Mouse (Mus musculus) heart, embryonic 15.5 days (tissue): ENCODE data around the gene Olfr186. TPM values are rescaled to one million over a fixed set of nuclear protein-coding genes. Genes with fewer than 3 reads are reported as not detected.
"Not testable (repeated sequence)": the region's sequence is repeated elsewhere in the genome, so short reads cannot be mapped to it uniquely, and the experiment has no call there.

Experiments used
- ATAC-seq: fragments of 200-750 bp; cut with Nextera tagmentation; replicated peaks from 2 replicates; pipeline ENCODE4 v1.8.0; 2017; ENCODE audit warnings: low read depth, moderate TSS enrichment; ENCODE audit not compliant: insufficient number of reproducible peaks, insufficient read depth, low FRiP score
- H3K27ac ChIP-seq: fragments of 300-500 bp; sonication (generic); 2 replicates; pipeline ENCODE4 v1.5.1; 2015; ENCODE audit warnings: mild to moderate bottlenecking, inconsistent platforms
- H3K27me3 ChIP-seq: fragments of 300-500 bp; sonication (generic); 2 replicates; pipeline ENCODE4 v1.6.1; 2015; ENCODE audit warnings: inconsistent platforms
- H3K36me3 ChIP-seq: fragments of 300-500 bp; sonication (generic); 2 replicates; pipeline ENCODE4 v1.6.1; 2015; ENCODE audit warnings: mild to moderate bottlenecking, inconsistent platforms
- H3K4me1 ChIP-seq: fragments of 300-500 bp; sonication (generic); replicated peaks from 2 replicates; pipeline ENCODE4 v1.6.1; 2015; ENCODE audit warnings: inconsistent platforms
- H3K4me2 ChIP-seq: fragments of 300-500 bp; sonication (generic); 2 replicates; pipeline ENCODE4 v1.6.1; 2015; ENCODE audit warnings: inconsistent platforms, mild to moderate bottlenecking, moderate library complexity
- H3K4me3 ChIP-seq: fragments of 300-500 bp; sonication (generic); 2 replicates; pipeline ENCODE4 v1.5.1; 2015; ENCODE audit warnings: mild to moderate bottlenecking, inconsistent platforms
- H3K9ac ChIP-seq: fragments of 300-500 bp; sonication (generic); 2 replicates; pipeline ENCODE4 v1.6.1; 2015; ENCODE audit warnings: mild to moderate bottlenecking, inconsistent platforms
- H3K9me3 ChIP-seq: fragments of 300-500 bp; sonication (generic); replicated peaks from 2 replicates; pipeline ENCODE4 v1.6.1; 2016; ENCODE audit warnings: inconsistent platforms
- WGBS: fragments of 180-500 bp; shearing (Covaris S2); methylation state at CpG from one replicate; pipeline ENCODE4 v1.1.7; 2015; ENCODE audit warnings: mixed read lengths; 5-methylcytosine and 5-hydroxymethylcytosine counted together
- polyA plus RNA-seq: library from polyadenylated mRNA; unstranded; fragments of >200 nt; fragmentation: Nextera tagmentation; extraction: Ambion mirVana; gene quantifications from 2 replicates; pipeline ENCODE4 v1.2.1, GENCODE M21; 2015

The Olfr186 gene
- polyA plus RNA-seq: not detected in 2 replicates

- no peak for ATAC-seq
- Histone ChIP-seq H3K9ac (no peak within 1 kb of the TSS), H3K9me3 (no peaks in the 10 kb centered on the region), H3K4me3 (no peak within 1 kb of the TSS), H3K36me3 (no peaks in the 10 kb centered on the region), H3K27ac (no peak within 1 kb of the TSS), H3K27me3 (no peaks in the 10 kb centered on the region), H3K4me1 (no peaks in the 10 kb centered on the region), H3K4me2 (no peak within 1 kb of the TSS)
- WGBS: 84% methylated on average over 4 of the region's 4 CpGs
Observed at GRCm38 (mm10) chr16:59030191-59030590, at the start of gene Olfr186. Olfr186 (minus strand) TSS chr16:59030291.

DNA sequence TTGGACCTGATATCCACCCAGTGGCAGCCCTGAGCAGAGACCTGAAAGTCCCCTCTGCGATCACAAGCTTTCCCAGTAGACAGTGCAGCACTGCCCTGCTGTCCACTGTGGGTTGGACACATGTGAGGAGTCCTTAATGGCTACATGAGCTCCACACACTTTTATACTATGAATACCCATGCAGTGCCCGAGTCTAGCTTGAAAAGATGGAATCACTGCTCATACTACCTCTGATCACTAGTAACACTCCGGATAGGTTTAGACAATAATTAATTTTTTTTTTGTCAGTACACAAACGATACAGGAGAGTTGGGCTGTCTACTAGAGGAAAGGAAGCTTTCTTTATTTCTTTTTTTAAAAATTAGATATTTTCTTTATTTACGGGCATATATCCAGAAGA lies 47.8 kb upstream of the Olfr186 start, which contains the start of gene Olfr190:
Olfr190 (minus strand) TSS at position 101 of the 400 bp plus-strand sequence.
- Histone ChIP-seq H3K27me3 (no peaks in the 10 kb centered on the region), H3K36me3 (no peaks in the 10 kb centered on the region), H3K9me3 (no peaks in the 10 kb centered on the region), H3K9ac (no peak within 1 kb of the TSS), H3K4me1 (no peaks in the 10 kb centered on the region), H3K4me2 (no peak within 1 kb of the TSS), H3K27ac (no peak within 1 kb of the TSS), H3K4me3 (no peak within 1 kb of the TSS)
- 82% methylated on average over 5 of the region's 5 CpGs for WGBS
- no peak for ATAC-seq

- H3K36me3 ChIP-seq: no peaks in the 10 kb centered on the region
- no peak overlapping the region for H3K4me2 ChIP-seq
- no peak for ATAC-seq
- 76% methylated on average over 1 of the region's 1 CpGs for WGBS
- no peaks in the 10 kb centered on the region for H3K27me3 ChIP-seq
- H3K9ac ChIP-seq: no peak overlapping the region
- no peaks in the 10 kb centered on the region for H3K9me3 ChIP-seq
- no peak overlapping the region for H3K27ac ChIP-seq
- no peaks in the 10 kb centered on the region for H3K4me1 ChIP-seq
- no peak overlapping the region for H3K4me3 ChIP-seq
Observed at GRCm38 (mm10) chr16:59073520-59073919, 43.4 kb upstream of the Olfr186 start.

DNA sequence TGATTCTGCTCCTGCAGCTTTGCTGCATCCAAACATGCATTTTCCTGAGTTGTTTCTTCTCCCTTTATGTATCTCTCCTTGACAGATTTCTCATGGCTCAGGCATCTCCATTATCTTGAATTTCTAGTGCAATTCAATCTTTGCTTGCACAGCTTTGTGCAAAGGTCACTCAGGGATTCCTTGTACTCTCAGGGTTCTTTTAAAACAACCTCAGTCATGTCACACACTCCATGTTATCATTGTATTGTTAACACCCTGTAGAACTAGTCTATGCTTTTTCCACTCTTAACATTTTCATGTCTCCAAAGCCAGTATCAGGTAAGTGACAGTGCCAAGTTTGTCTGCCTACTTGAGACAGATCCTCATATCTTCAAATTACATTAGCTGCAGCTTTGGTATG lies 41.7 kb upstream of the Olfr186 start:
- Histone ChIP-seq H3K36me3 (no peaks in the 10 kb centered on the region), H3K27ac (no peak overlapping the region), H3K27me3 (no peaks in the 10 kb centered on the region), H3K4me2 (no peak overlapping the region), H3K9ac (no peak overlapping the region), H3K4me3 (no peak overlapping the region), H3K9me3 (no peaks in the 10 kb centered on the region), H3K4me1 (no peaks in the 10 kb centered on the region)
- no peak for ATAC-seq

- not testable (repeated sequence) for H3K4me3 ChIP-seq, H3K9ac ChIP-seq, ATAC-seq, H3K27me3 ChIP-seq, H3K4me1 ChIP-seq, H3K36me3 ChIP-seq, H3K9me3 ChIP-seq, H3K27ac ChIP-seq, H3K4me2 ChIP-seq
- 32% methylated on average over 3 of the region's 3 CpGs for WGBS
Observed at GRCm38 (mm10) chr16:59062411-59062810, 32.3 kb upstream of the Olfr186 start.

DNA sequence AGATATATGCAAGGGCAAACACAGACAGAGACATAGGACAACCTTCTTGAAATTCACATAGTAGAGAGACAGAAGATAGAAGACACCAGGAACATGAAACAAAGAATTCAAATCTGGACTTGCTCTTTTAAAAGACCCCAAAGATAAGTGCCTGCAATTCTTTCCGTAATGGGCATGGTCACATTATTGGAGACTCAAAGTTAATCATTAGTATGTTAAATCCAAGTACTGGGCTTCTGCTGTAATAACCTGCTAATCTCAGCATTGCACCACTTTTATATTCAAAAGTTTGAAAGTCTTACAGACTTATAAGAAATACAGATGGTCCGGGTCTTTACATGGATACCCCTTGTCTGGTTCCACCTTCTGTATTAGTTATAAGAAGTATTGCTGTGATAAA lies 19.2 kb upstream of the Olfr186 start:
- not testable (repeated sequence) for H3K4me2 ChIP-seq, H3K27ac ChIP-seq, H3K9me3 ChIP-seq, ATAC-seq, H3K27me3 ChIP-seq, H3K36me3 ChIP-seq, H3K4me3 ChIP-seq, H3K9ac ChIP-seq, H3K4me1 ChIP-seq
- 87% methylated on average over 2 of the region's 2 CpGs for WGBS

DNA sequence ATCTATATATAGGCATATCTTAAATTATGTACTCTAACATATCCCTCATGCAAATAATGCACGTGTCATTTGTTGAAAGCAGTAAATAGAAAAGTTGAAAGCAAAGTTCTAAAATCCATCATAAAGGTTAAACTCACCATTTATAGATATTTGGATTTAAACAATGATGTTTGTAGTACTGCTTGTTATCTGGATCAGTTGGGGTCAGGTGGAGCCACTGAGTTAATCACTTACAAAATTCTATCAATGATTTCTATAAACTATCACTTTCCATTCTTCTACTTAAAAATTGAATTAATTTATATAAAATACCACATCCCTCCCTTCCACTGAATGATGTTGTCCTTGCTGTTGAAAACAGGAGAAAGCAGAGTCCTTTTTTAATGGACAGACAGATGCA lies 18.8 kb upstream of the Olfr186 start:
- no peaks in the 10 kb centered on the region for H3K36me3 ChIP-seq
- H3K9ac ChIP-seq: no peak overlapping the region
- no peak overlapping the region for H3K27ac ChIP-seq
- no peak overlapping the region for H3K4me2 ChIP-seq
- no peak for ATAC-seq
- no peaks in the 10 kb centered on the region for H3K9me3 ChIP-seq
- no peaks in the 10 kb centered on the region for H3K4me1 ChIP-seq
- WGBS: 59% methylated on average over 1 of the region's 1 CpGs
- H3K27me3 ChIP-seq: no peaks in the 10 kb centered on the region
- no peak overlapping the region for H3K4me3 ChIP-seq

DNA sequence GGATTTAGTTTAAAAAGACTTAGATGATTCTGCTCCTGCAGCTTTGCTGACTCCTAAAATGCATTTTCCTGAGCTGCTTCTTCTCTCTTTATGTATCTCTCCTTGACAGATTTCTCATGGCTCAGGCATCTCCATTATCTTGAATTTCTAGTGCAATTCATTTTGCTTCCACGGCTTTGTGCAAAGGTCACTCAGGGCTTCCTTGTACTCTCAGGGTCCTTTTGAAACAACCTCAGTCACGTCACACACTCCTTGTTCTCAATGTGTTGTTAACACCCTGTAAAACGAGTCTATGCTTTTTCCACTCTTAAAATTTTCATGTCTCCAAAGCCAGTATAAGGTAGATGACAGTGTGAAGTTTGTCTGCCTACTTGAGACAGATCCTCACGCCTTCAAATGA lies 17.5 kb upstream of the Olfr186 start:
- no peak for ATAC-seq
- H3K27me3 ChIP-seq: no peaks in the 10 kb centered on the region
- H3K4me3 ChIP-seq: no peak overlapping the region
- no peaks in the 10 kb centered on the region for H3K9me3 ChIP-seq
- no peak overlapping the region for H3K27ac ChIP-seq
- H3K4me1 ChIP-seq: no peaks in the 10 kb centered on the region
- 50% methylated on average over 4 of the region's 4 CpGs for WGBS
- no peaks in the 10 kb centered on the region for H3K36me3 ChIP-seq
- H3K4me2 ChIP-seq: no peak overlapping the region
- no peak overlapping the region for H3K9ac ChIP-seq

GRCm38 (mm10) chr16:59045835-59046234 lies 15.7 kb upstream of the Olfr186 start:
- no peaks in the 10 kb centered on the region for H3K4me1 ChIP-seq
- no peak overlapping the region for H3K9ac ChIP-seq
- ATAC-seq: no peak
- H3K27ac ChIP-seq: no peak overlapping the region
- H3K4me2 ChIP-seq: no peak overlapping the region
- no peaks in the 10 kb centered on the region for H3K27me3 ChIP-seq
- no peaks in the 10 kb centered on the region for H3K36me3 ChIP-seq
- no peaks in the 10 kb centered on the region for H3K9me3 ChIP-seq
- 72% methylated on average over 3 of the region's 3 CpGs for WGBS
- no peak overlapping the region for H3K4me3 ChIP-seq

- no peaks in the 10 kb centered on the region for H3K9me3 ChIP-seq
- no peaks in the 10 kb centered on the region for H3K36me3 ChIP-seq
- H3K27me3 ChIP-seq: no peaks in the 10 kb centered on the region
- H3K4me1 ChIP-seq: no peaks in the 10 kb centered on the region
- H3K9ac ChIP-seq: no peak within 1 kb of the TSS
- no peak within 1 kb of the TSS for H3K4me3 ChIP-seq
- no peak for ATAC-seq
- no peak within 1 kb of the TSS for H3K27ac ChIP-seq
- whole genome bisulfite sequencing: 80% methylated on average over 7 of the region's 7 CpGs
- H3K4me2 ChIP-seq: no peak within 1 kb of the TSS
Observed at GRCm38 (mm10) chr16:59039710-59040109, 9.6 kb upstream of the Olfr186 start, which contains the start of gene Olfr187. Olfr187 (minus strand) TSS chr16:59039767.

GRCm38 (mm10) chr16:59013357-59014018 lies 16.6 kb downstream of the Olfr186 start:
- Histone ChIP-seq H3K36me3 (no peaks in the 10 kb centered on the region), H3K4me3 (no peak overlapping the region), H3K4me1 (no peaks in the 10 kb centered on the region), H3K9me3 (no peaks in the 10 kb centered on the region), H3K27ac (no peak overlapping the region), H3K4me2 (no peak overlapping the region), H3K27me3 (no peaks in the 10 kb centered on the region), H3K9ac (no peak overlapping the region)
- 57% methylated on average over 2 of the region's 2 CpGs for WGBS
- no peak for ATAC-seq

DNA sequence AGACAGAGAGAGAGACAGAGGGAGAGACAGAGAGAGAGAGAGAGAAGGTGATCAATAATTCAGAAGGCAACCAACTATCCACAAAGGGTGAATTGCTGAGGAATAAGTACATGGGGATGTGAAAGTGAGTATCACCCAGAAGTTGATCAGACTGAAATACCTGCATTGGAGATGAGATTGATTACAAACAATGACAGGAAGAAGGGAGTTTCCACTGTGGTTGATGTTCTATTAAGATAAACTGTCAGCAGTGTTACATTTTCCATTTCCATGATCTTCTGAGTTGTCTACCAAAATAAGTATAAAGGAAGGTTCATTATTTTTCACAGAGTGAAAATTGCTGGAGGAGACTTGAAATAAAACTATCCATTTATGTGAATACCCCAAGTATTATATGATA lies 22.9 kb downstream of the Olfr186 start:
- Histone ChIP-seq H3K27ac (no peak overlapping the region), H3K27me3 (no peaks in the 10 kb centered on the region), H3K36me3 (no peaks in the 10 kb centered on the region), H3K9ac (no peak overlapping the region), H3K9me3 (no peaks in the 10 kb centered on the region), H3K4me2 (no peak overlapping the region), H3K4me3 (no peak overlapping the region), H3K4me1 (no peaks in the 10 kb centered on the region)
- ATAC-seq: no peak
